Mouse (Mus musculus) gastrocnemius, adult 2 months (tissue): ENCODE results near the gene Mbnl2. TPM values are rescaled to one million over a fixed set of nuclear protein-coding genes. Genes with fewer than 3 reads are reported as not detected.

Experiments used
- DNase-seq: peaks from one replicate; pipeline ENCODE4 v3.0.0; 2022
- H3K27ac ChIP-seq: fragments of 200-600 bp; 2 replicates; pipeline ENCODE4 v1.8.1; 2022; ENCODE audit warnings: mild to moderate bottlenecking
- H3K4me3 ChIP-seq: fragments of 200-600 bp; 2 replicates; pipeline ENCODE4 v1.8.1; 2022; ENCODE audit warnings: mild to moderate bottlenecking, moderate library complexity
- CTCF ChIP-seq: fragments of 200-600 bp; IDR thresholded peaks from 2 replicates; pipeline ENCODE4 v1.8.1; 2022; ENCODE audit warnings: antibody characterized with exemption, mild to moderate bottlenecking, moderate library complexity
- intact Hi-C: fragments of 180-260 bp; cut with DNase I; formaldehyde crosslinking; loops from one replicate; pipeline ENCODE4 v1.15.1; 2025
- total RNA-seq, 2 experiments: library from RNA; stranded (reverse); gene quantifications; 2 replicates each; pipeline ENCODE4 v1.2.3; 2021

The Mbnl2 gene
- total RNA-seq, 2 experiments from 2014 or later = 282 to 352 TPM

DNA sequence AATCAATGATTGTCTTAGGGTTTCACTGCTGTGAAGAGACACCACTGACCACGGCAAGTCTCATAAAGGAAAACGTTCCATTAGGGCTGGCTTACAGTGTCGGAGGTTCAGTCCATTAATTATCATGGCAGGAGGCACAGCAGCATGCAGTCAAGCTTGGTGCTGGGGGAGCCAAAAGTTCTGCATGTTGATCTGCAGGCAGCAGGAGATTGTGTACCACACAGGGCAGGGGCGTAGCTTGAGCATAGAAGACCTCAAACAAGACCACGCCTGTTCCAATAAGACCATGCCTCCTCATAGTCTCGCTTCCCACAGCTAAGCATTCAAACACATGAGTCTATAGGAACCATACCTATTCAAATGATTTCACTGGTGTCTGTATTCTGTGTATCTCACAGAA lies 85.7 kb downstream of the Mbnl2 start:
- intact Hi-C loops = no loop called here
- no peak for DNase-seq
- H3K4me3 ChIP-seq = no peak overlapping the region
- TF ChIP-seq CTCF = no peak
- H3K27ac ChIP-seq = peak overlapping the region; percentile 24; the same call in 1 of the 2 replicates

GRCm38 (mm10) chr14:120362409-120362992 lies 87.0 kb downstream of the Mbnl2 start:
- no peak for TF ChIP-seq CTCF
- H3K4me3 ChIP-seq = no peak overlapping the region
- peak overlapping the region; percentile 64 for H3K27ac ChIP-seq
- no peak for DNase-seq
- intact Hi-C loops = no loop called here

DNA sequence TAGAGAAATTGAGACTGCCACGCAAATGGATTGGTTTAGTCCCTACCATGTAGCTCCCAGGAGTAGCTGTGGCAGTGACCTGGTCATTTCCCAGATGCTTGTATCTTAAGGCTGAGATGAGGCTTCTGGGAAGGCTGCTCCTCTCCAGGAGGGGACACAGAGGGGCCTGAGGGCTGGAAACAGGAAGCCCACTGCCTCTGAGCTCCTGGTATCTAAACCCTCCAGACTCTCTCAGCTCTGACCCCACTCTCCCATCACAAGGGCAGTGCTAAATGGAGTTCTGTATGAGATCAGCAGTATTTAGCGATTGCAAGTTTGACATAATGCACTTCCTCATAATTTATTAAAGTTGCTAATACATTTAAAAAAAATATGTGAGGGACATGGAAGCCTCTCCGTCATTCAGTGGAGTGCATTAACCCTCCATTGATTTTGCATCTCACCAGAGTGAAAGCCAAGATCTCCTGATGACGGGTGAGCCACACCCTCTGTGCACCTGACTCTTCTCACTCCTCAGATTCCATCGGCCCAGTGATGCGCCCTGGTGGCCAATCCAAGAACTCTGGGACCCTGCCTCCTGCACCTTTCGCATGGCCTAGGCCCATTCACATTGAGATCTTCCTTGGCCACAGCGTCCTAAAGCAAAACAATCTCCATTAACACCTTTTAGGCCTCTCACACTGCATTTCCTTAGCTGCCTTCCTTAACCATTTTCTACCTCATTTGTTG lies 87.8 kb downstream of the Mbnl2 start:
- peak; percentile 23; the same call in 1 of the 2 replicates for TF ChIP-seq CTCF
- Histone ChIP-seq H3K27ac (peak overlapping the region; percentile 64), H3K4me3 (no peak overlapping the region)
- intact Hi-C loops = no loop called here
- DNase-seq = no peak

DNA sequence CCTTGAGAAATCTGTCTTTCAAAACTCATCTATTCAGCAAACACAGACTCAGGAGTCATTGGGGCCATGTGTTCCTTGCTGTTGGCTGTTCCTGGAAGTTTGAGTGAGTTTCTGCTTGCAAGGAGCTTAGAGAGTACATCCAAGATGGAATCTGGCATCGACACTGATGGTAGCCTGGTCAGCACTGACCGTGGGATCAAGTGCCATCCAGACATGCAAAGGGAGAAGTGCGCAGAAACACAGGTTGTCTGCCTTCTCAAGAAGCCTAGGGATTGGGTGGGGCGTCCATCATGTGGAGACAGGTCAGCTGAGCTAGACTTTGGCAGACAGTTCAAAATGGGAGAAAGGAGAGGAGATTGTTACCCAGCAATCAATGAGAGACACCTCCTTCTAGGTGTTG lies 89.6 kb downstream of the Mbnl2 start:
- H3K4me3 ChIP-seq = no peak overlapping the region
- peak; percentile 41 for DNase-seq
- intact Hi-C loops = loop anchor here (5.0 kb wide), 1 partner anchor 88 kb away; the partner anchor contains the start of gene Mbnl2
- H3K27ac ChIP-seq = peak overlapping the region; percentile 85
- no peak for TF ChIP-seq CTCF

GRCm38 (mm10) chr14:120366962-120367361 lies 91.5 kb downstream of the Mbnl2 start:
- Histone ChIP-seq H3K27ac (peak overlapping the region; percentile 85), H3K4me3 (no peak overlapping the region)
- intact Hi-C loops = loop anchor here (5.0 kb wide), 1 partner anchor 90 kb away; the partner anchor contains the start of gene Mbnl2
- TF ChIP-seq CTCF = no peak
- peak; percentile 18 for DNase-seq

DNA sequence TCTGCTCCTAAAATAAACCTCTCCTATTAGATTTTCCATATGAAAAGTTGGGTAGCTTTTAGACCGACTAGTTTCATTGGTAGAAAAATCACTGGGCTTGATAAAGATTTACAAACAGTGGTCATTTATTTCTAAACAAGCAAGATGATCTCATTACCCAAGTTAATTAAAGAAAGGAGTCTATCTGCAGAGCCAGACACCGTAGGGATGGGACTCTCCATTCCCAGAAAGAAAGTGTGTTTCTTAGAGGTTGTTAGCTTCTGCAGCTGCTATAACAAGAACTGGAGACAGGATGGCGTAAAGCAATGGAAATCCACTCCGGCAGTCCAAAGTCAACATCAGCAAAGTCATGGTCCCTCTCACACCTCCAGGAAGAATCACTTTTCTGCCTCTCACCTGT lies 92.1 kb downstream of the Mbnl2 start:
- H3K27ac ChIP-seq = peak overlapping the region; percentile 85
- H3K4me3 ChIP-seq = no peak overlapping the region

GRCm38 (mm10) chr14:120368456-120368855 lies 93.0 kb downstream of the Mbnl2 start:
- TF ChIP-seq CTCF = no peak
- intact Hi-C loops = loop anchor here (5.0 kb wide), 1 partner anchor 91 kb away; the partner anchor contains the start of gene Mbnl2
- H3K27ac ChIP-seq = peak overlapping the region; percentile 85

More for the DNA sequence above, 92.1 kb downstream of the Mbnl2 start:
- DNase-seq = no peak
- intact Hi-C loops = loop anchor here (5.0 kb wide), 1 partner anchor 90 kb away; the partner anchor contains the start of gene Mbnl2
- no peak for TF ChIP-seq CTCF

DNA sequence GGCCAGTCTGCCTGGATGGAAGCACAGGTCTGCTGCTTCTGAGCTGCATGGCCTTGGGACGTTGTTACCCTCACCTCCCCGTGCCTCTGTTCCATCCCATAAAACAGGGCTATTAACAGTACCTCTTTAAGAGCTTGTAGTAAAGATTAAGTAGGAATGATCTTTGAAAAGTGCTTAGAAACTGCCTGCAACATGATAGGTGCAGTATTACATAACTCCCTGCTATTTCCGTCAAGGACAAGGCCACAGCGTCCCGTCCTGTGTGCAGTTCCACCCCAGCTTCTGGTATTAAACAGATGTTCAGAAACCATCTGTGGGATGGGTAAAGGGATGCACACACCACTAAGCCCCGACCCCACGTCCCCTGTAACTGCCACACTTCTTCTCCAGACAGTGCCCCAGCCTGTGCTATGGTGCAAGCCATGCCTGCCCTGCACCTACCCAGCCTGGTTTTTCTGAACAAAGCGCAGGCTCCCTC lies 93.5 kb downstream of the Mbnl2 start:
- DNase-seq = peak; percentile 55
- H3K4me3 ChIP-seq = peak overlapping the region; percentile 45
- intact Hi-C loops = loop anchor here (5.0 kb wide), 1 partner anchor 92 kb away; the partner anchor contains the start of gene Mbnl2
- peak overlapping the region; percentile 85 for H3K27ac ChIP-seq
- TF ChIP-seq CTCF = no peak

More at GRCm38 (mm10) chr14:120368456-120368855, 93.0 kb downstream of the Mbnl2 start:
- DNase-seq = peak; percentile 9
- peak overlapping the region; percentile 45 for H3K4me3 ChIP-seq

DNA sequence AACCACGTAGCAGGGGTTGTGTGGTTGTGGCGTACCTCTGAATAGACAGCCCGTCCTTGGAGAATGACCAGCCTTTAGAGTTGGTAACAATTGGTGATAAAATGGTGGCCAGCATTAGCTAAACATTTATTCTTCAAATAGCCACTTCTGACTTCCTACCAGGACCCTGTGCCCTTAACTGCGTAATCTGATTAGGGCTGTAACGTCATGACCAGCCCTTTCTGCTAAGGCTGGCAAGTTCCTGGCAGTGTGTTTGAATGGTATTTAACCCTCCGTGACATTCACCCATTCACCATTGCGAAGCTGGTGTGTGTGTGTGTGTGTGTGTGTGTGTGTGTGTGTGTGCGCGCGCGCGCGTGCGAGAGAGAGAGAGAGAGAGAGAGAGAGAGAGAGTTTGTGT lies 94.6 kb downstream of the Mbnl2 start:
- TF ChIP-seq CTCF = no peak
- DNase-seq = peak; percentile 25
- H3K4me3 ChIP-seq = peak overlapping the region; percentile 45
- H3K27ac ChIP-seq = peak overlapping the region; percentile 85
- intact Hi-C loops = no loop called here

GRCm38 (mm10) chr14:120370631-120371030 lies 95.2 kb downstream of the Mbnl2 start:
- Histone ChIP-seq H3K27ac (peak overlapping the region; percentile 85), H3K4me3 (no peak overlapping the region)
- no peak for TF ChIP-seq CTCF
- DNase-seq = peak; percentile 19
- intact Hi-C loops = no loop called here

DNA sequence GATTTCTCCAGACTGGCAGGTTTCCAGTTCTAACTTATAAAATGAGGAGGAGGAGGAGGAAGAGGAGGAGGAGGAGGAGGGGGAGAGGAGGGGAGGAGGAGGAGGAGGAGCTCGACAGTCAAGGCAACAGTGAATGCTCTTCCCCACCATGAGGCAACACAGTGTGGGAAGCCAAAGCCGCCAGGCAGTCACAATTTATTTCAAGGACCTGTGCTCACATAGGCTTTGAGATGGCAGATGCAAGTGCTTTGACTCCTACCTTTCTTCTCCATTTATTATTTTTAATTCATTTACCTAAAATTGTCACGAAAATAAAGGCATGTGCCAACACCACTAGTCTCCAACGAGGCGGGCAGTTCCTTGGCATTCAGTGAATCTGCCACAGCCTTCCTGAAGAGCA lies 95.7 kb downstream of the Mbnl2 start:
- TF ChIP-seq CTCF = no peak
- intact Hi-C loops = no loop called here
- H3K27ac ChIP-seq = peak overlapping the region; percentile 85
- peak; percentile 32 for DNase-seq
- H3K4me3 ChIP-seq = no peak overlapping the region

DNA sequence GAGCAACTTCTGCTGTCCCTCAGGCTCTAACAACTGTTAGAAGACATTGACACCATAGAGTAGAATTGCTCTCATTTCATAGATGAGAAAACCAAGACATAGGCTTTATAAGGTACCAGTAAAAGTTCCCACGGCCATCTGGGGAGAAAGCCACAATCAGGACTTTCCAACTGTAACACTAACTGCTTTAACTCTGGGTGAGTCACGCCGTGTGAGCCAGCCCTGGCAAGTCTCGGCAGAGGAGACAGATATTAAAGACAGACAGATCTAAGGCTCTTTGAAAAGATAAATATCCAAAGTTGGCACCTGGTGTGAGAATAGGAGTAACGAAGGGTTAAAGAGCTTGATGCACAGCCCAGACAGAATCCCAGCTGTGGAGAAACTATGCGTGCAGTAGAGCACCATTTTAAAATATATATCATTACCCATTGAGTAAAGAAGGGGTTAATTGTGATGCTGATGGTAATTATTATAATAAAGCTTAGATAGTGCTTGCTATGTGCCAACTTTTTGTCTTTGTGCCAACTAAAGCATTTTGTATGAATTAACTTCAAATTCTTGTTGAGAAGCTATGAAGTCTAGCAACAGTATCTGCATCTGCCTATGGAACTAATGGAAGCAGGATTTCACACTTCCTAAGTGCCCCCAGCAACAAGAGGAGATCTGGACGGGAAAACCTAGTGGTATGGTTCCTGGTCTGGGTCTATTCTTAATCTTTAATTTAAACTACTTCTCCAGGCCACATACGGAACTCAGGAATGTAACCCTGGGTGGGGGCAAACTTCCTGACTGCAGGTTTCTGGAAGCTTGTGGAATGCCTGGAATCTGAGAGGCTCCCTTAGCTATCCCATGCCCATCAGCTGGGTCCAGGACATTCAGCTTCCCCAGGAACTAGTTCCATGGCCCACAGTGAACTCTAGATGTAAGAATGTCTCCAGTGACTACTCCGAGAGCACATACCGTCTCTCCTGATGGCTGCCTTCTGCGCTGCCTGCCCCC lies 97.9 kb downstream of the Mbnl2 start:
- intact Hi-C loops = no loop called here
- peak; percentile 56 for DNase-seq
- TF ChIP-seq CTCF = no peak
- Histone ChIP-seq H3K4me3 (no peak overlapping the region), H3K27ac (peak overlapping the region; percentile 85)
